Mouse (Mus musculus) liver, postnatal 0 days (tissue): ENCODE results near the gene Osbpl11.

Source experiments
- CTCF ChIP-seq: sonication (generic); IDR thresholded peaks from 2 replicates; pipeline ENCODE4 v1.5.1; 2016; ENCODE audit warnings: antibody characterized with exemption, low read depth
- EP300 ChIP-seq: IDR thresholded peaks from 2 replicates; pipeline ENCODE4 v1.6.1; 2016; ENCODE audit warnings: antibody characterized with exemption, low read depth, mild to moderate bottlenecking

- TF ChIP-seq CTCF (no peak), EP300 (no peak)
Measured at GRCm38 (mm10) chr16:33143452-33143851, 41.4 kb upstream of the Osbpl11 start.
